Mouse (Mus musculus) cerebellum, postnatal 25 days (tissue): ENCODE measurements at regions not wholly inside any gene's neighbourhood (a gene's known extent, or its start where the extent isn't known, plus 50 kb on each side); places are given as distances from the start of the nearest gene placed in this dataset.
A peak's percentile ranks its signal among the peaks of the same experiment; 100 is the strongest.
"Not testable (repeated sequence)": the region's sequence is repeated elsewhere in the genome, so short reads cannot be mapped to it uniquely, and the experiment has no call there.

Experiments used
- DNase-seq, 2 experiments: peaks; one replicate each; pipeline ENCODE4 v3.0.0; 2021; ENCODE audit warnings: mixed read lengths in 2 of 2

DNA sequence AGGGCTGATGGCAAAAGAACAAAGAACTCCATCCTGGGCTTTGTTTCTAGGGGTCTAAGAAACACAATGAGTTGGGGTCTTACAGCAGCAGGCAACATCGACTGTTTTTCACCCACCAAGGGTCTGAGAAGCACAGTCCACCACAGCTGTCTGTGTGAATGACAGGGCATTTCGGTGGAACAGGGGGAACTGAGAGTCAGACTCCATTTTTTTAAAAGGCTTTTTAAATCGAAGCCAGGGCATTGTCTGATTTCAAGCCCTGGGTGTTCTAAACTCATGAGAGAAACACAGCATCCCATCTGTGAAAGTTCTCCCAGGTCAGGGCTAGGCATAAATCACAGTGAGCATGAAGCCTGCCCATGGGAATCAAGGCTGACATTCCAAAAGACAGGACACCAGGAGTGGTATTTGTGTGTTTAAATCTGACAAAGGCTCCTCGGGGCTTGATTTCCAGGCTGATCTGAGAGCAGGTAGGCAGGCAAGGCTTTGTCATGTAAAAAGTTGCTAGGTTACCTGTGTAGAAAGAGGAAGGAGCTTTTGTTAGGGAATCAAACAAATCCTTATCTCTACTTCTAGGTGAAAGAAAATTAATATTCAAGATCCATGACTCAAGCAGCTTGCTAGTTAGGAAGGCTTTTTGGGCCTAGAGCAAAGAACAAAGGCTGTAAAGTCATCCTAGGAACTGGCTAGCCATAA, 184.8 kb upstream of the Gm10324 start:
- DNase-seq: not testable (repeated sequence)

DNA sequence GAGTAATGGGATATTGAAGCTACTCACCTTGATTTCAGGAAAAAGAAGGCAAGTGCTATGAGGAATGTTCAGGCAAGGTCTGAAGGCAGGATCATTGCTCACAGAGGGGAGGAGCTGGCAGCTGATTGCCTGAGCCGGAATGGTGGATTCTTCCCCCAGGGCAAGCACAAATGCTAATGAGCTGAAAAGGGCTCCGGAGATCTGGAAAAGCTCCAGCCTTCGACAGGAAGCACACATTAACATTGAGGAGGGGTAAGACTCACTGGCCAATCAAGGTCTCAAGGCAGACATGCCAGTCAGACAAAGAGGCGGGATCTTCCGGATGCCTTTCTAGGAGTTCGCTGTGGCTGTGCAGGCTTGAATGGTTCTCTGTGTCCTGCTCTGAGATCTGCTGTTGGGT, 169.1 kb upstream of the Gm10324 start:
- not testable (repeated sequence) for DNase-seq

DNA sequence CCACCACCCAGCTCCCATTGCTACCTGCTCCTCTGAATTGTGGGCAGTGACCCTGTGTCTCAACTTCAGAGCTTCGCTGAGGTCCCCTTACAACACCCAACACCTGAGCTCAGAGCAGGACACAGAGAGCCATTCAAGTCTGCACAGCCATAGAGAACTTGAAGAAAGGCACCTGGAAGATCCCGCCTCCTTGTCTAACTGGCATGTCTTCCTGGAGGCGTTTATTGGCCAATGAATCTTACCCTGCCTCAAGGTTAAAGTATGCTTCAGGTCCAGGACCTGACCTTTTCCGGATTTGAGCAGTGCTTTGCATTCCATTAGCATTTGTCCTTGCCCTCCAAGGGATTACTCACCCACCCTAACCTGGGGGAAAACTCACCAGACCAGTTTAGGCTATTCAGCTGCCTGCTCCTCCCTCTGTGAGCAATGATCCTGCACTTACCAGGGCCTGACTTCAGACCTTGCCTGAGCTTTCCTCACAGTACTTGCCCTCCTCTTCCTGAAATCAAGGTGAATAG, 128.4 kb upstream of the Gm10324 start:
- not testable (repeated sequence) for DNase-seq

DNA sequence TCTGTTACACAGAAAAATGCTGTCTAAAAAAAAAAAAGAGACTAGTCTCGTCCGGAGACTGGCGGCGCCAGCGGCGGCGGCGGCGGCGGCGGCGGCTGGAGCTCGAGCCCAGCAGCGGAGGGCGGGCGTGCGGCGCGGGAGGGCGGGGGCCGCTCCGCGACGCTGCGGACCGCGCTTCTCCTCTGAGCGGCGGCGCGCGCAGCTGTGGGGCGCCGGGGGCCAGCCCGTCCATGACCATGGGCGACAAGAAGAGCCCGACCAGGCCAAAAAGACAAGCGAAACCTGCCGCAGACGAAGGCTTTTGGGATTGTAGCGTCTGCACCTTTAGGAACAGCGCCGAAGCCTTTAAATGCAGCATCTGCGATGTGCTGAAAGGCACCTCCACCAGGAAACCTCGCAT, 111.8 kb upstream of the Gm10324 start:
- DNase-seq: peak in 1 of 2 experiments; percentile 4

DNA sequence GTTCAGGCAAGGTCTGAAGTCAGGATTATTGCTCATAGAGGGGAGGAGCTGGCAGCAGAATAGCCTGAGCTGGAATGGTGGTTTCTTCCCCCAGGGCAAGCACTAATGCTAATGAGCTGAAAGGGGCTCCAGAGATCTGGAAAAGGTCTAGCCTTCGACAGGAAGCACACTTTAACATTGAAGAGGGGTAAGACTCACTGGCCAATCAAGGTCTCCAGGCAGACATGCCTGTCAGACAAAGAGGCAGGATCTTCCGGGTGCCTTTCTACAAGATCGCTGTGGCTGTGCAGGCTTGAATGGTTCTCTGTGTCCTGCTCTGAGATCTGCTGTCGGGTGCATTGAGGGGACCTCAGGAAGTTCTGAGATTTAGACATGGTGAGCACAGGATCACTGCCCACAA, 87.4 kb upstream of the Gm10324 start:
- not testable (repeated sequence) for DNase-seq

DNA sequence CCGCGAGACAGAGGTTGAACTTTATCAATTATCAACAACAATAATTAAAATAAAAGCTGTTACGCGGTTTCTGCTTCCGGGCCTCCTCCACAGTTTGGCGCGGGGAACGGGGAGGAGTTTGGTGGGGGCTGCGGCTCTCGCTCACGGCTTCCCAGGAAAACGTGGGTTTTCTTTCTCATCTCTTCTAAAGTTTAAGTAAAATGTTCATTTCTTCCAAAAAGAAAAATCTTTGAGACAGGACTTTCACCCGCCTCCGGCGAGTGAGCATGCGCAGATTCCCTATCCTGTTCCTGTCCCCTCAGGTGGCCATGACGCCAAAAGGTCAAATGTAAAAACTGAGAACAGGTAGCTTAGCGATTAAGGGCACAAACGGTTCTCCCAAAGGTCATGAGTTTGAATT, 56.7 kb upstream of the Gm10324 start:
- DNase-seq: not testable (repeated sequence)

DNA sequence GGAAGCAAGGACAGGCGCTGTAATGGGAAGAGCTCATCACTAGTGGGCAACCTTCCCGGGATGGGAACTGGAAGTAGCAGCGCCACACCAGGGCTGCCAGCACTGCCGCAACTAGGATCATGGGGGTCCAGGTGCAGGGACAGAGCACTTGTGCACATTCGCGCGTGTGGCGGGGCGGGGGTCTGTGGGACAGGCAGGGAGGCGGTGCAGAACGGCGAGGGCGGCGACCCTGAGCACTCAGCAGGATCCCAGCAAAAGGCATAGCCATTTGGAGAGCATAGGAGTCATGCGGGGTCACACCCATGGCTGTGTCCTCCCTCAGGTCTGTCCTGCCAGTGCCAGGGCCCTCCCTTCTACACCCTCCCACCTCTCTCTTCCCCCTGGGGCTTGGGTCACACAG, 56.0 kb upstream of the Gm10324 start:
- not testable (repeated sequence) for DNase-seq
